Mouse (Mus musculus): ENCODE measurements around the gene Cfi.

Cfi gene

GRCm38 (mm10) chr3:129917424-129917823 lies 81.7 kb downstream of the Cfi start:
- intact Hi-C loops (cut with DNase I), result loop anchor here (5.0 kb wide), 1 partner anchor 65 kb away; no protein-coding TSS in a partner anchor

GRCm38 (mm10) chr3:129918434-129918833 lies 82.8 kb downstream of the Cfi start:
- intact Hi-C loops (cut with DNase I), result loop anchor here (2.0 to 5.0 kb wide), 2 partner anchors 64 to 162 kb away; no protein-coding TSS in a partner anchor

DNA sequence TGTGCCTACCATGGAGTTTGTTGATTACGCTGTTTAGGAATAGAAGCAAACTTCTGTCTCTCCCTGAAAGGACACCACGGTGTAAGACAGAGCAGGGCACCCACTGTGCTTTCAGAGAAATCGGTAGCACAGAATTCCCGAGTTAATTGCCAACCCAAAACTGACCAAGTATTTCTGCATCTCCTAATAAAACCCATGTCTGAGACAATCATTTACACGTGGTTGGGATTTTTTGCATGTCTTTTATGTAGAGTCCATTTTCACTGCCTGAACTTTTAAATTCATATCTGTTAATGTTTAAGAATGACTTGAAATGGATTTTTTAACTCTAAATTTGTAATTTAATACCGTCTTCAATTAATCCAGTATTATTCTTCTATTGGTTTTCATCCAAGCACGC lies 87.9 kb downstream of the Cfi start:
- intact Hi-C loops (cut with DNase I), result no loop called here

Data from adrenal gland (tissue).